Mouse (Mus musculus): ENCODE results near the gene Lpar2. TPM values are rescaled to one million over a fixed set of nuclear protein-coding genes. Genes with fewer than 3 reads are reported as not detected.
A peak's percentile ranks its signal among the peaks of the same experiment; 100 is the strongest.

Gene Lpar2
- polyA plus RNA-seq, 1 experiment from 2014 or later: 0.68 TPM

DNA sequence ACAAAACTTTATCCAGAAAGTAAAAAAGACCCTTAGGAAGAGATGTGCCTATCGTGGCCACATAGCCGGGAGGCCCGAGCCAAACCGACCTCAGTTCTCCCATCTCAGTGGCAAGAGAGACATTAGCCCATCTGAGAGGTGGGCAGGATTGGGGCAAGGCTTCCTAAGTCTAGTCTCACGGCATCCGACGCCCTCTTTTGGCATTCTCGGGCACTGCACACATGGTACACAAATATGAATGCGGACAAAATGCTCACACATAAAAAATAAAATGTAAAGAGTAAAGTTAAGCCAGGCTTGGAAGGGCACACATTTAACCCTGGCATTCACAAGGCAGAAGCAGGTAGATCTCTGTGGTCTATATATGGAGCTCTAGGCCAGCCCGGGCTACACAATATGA, 31.6 kb downstream of the Lpar2 start:
- H3K27ac ChIP-seq (replicated peaks): no peak overlapping the region
- 0 out of 2 replicates have a peak, but pooled peaks cover 3% of the 10 kb centered on the region for H3K9me3 ChIP-seq (replicated peaks)
- 91% methylated on average over 10 of the region's 10 CpGs for WGBS
- H3K4me1 ChIP-seq: no peaks in the 10 kb centered on the region
- peaks cover 49% of the 10 kb centered on the region for H3K36me3 ChIP-seq
- no peak for DNase-seq (ENCODE audit: low spot score)
- H3K27me3 ChIP-seq (ENCODE audit: low read depth, poor library complexity, severe bottlenecking): no peaks in the 10 kb centered on the region
- H3K4me3 ChIP-seq: no peak overlapping the region

DNA sequence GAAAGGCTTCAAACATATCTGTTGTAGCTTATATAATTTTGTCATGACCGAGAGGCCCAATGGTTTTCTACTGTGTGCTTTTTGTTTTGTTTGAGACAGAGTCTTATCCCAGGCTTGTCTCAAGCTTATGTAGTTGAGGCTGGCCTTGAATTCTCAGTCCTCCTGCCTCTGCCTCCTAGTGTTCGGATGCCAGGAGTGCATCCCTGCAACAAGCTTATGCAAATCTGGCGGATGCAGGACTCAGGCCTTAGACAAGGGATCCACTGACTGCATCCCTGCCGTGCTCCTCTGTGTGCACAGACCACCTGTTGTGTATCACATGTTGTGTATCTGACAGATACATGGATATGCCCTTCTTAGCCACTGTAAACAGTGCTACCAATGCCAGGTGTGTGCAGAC, 38.6 kb downstream of the Lpar2 start:
- Histone ChIP-seq H3K36me3 (peaks cover 63% of the 10 kb centered on the region), H3K9me3 (replicated peaks) (no peaks in the 10 kb centered on the region), H3K27ac (replicated peaks) (no peak overlapping the region), H3K4me3 (no peak overlapping the region), H3K27me3 (ENCODE audit: low read depth, poor library complexity, severe bottlenecking) (no peaks in the 10 kb centered on the region), H3K4me1 (no peaks in the 10 kb centered on the region)
- 56% methylated on average over 4 of the region's 4 CpGs for WGBS
- DNase-seq (ENCODE audit: low spot score): no peak

DNA sequence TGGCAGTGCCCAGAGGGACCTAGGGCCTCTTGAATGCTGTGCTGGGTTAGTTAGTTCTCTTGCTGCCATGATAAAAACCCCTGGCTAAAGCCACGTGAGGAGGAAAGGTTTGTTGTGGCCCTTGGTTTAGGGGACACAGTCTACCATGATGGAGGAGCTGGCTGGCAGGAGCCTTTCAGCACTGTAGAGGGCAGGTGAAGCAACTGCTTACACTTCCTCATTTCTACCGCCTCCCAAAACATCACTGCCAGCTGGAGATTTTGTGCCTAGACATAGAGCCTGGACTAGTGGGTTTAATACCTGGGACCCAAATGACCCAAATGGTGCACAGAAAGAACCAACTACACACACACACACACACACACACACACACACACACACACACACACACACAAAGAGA, 39.0 kb downstream of the Lpar2 start:
- H3K27ac ChIP-seq (replicated peaks): no peak overlapping the region
- H3K4me3 ChIP-seq: no peak overlapping the region
- H3K36me3 ChIP-seq: peaks cover 68% of the 10 kb centered on the region
- no peaks in the 10 kb centered on the region for H3K4me1 ChIP-seq
- no peaks in the 10 kb centered on the region for H3K9me3 ChIP-seq (replicated peaks)
- no peak for DNase-seq (ENCODE audit: low spot score)
- H3K27me3 ChIP-seq (ENCODE audit: low read depth, poor library complexity, severe bottlenecking): no peaks in the 10 kb centered on the region
- WGBS: 74% methylated on average over 2 of the region's 2 CpGs

DNA sequence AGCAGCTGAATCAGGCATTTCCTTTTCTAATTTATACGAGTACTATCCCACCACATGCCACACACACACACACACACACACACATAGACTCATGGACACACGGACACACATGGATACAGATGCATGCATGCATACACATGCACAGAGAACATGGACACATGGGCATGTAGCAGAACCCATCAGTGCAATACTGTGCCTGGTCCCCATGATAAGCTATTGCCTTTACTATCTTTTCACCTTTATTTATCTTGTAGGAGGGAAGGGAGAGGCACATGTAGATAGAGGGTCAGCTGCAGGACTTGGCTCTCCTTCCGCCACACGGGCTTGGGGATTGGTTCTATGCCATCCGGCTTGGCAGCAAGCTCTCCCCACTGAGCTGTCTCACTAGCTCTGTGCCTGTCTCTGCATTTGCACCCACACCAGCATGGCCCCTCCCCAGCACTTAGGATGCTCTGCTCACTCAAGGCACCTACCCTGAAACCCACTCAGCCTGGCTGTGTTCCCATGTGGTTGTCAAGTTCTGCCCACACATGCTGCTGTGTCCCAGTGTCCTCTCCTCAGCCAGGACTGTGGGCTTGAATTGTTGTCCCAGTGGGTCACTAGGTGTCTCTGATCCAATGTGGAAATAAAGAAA, 41.3 kb downstream of the Lpar2 start:
- H3K4me1 ChIP-seq: no peaks in the 10 kb centered on the region
- H3K27ac ChIP-seq (replicated peaks): no peak overlapping the region
- H3K36me3 ChIP-seq: peaks cover 73% of the 10 kb centered on the region
- no peak overlapping the region for H3K4me3 ChIP-seq
- no peak for DNase-seq (ENCODE audit: low spot score)
- 89% methylated on average over 5 of the region's 5 CpGs for WGBS
- H3K27me3 ChIP-seq (ENCODE audit: low read depth, poor library complexity, severe bottlenecking): no peaks in the 10 kb centered on the region
- H3K9me3 ChIP-seq (replicated peaks): no peaks in the 10 kb centered on the region

DNA sequence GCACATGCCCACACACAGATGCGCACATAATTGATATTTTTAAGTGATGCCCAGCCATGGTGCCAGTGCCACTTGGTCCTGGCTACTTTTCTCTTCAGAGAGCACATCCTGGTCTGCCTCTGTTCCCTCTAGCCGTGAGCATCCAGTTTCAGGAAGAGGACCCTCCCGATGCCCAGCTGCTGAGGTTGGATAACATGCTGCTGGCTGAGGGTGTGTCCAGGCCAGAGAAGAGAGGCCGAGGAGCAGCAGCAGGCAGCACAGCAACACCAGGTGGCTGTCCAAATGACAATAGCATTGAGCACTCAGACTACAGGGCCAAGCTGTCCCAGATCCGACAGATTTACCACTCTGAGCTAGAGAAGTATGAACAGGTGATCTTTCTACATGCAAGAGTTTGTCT, 42.0 kb downstream of the Lpar2 start:
- Histone ChIP-seq H3K9me3 (replicated peaks) (no peaks in the 10 kb centered on the region), H3K27ac (replicated peaks) (no peak overlapping the region), H3K27me3 (ENCODE audit: low read depth, poor library complexity, severe bottlenecking) (no peaks in the 10 kb centered on the region), H3K36me3 (peaks cover 66% of the 10 kb centered on the region), H3K4me1 (no peaks in the 10 kb centered on the region), H3K4me3 (no peak overlapping the region)
- WGBS: 88% methylated on average over 5 of the region's 5 CpGs
- DNase-seq (ENCODE audit: low spot score): no peak

DNA sequence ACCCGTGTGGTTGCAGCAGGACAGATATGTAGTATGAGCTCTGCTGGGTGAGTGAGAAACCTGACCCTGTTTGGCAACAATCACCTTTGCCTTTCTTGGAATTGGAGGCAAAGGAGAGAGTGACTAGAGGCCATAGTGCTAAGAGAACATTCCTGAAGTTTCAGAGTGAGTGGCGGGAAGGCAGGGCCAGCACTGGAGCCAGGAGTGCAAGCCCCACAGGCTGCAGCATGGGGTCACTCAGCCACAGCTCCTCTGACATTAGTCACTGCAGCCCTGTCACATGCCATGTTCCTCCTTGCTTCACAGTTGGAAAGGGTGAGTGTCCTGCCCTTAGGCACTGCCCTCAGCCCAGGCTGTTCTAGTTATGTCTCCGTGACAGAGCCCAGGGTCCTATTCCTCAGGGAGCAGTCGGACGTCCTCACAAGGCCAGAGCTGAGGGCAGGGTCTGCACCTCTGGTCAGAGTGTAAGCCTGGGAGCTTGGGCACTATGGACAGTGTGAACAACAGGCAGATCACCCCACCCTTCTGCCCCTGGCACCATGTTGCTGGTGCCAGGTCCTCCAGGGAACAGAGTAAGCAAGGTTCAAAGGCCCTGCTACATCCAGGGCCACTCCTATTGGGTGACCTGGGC, 45.6 kb downstream of the Lpar2 start:
- no peak overlapping the region for H3K27ac ChIP-seq (replicated peaks)
- no peaks in the 10 kb centered on the region for H3K4me1 ChIP-seq
- DNase-seq (ENCODE audit: low spot score): no peak
- no peaks in the 10 kb centered on the region for H3K27me3 ChIP-seq (ENCODE audit: low read depth, poor library complexity, severe bottlenecking)
- H3K9me3 ChIP-seq (replicated peaks): no peaks in the 10 kb centered on the region
- H3K36me3 ChIP-seq: peaks cover 67% of the 10 kb centered on the region
- 76% methylated on average over 5 of the region's 5 CpGs for WGBS
- H3K4me3 ChIP-seq: no peak overlapping the region

DNA sequence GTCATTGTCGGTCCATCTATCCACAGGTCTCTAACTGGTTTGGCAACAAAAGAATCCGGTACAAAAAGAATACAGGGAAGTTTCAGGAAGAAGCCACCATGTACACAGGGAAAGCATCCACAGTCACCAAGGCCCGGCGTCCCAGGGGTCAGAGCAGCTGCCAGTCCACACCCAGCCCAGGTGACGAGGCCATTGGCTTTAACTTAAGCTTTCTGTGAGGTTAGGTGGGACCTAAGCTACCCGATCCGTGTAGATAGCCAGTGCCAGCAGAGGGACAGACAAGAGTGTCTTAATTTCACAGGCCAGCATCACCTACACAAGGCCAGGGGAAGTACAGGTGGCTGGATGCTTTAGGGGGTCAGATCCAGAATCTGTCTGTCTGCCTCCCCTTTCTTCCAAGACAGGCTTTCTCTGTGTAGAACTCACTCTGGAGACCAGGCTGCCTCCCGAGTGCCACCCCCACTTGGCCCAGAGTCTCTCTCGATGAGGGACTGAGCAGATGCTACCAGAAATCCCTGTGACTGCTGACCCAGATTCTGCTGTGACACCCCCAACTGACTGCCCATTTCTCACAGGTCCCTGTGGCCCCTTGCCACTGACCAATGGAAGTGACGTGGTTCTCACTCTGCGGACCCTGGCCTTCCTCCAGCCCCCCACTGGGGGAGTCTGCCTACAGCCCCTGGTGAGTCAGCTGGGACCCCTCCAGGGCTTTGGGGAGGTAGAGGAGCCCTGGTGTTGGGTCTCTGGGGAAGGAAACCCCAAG, 48.0 kb downstream of the Lpar2 start:
- no peak overlapping the region for H3K4me3 ChIP-seq

DNA sequence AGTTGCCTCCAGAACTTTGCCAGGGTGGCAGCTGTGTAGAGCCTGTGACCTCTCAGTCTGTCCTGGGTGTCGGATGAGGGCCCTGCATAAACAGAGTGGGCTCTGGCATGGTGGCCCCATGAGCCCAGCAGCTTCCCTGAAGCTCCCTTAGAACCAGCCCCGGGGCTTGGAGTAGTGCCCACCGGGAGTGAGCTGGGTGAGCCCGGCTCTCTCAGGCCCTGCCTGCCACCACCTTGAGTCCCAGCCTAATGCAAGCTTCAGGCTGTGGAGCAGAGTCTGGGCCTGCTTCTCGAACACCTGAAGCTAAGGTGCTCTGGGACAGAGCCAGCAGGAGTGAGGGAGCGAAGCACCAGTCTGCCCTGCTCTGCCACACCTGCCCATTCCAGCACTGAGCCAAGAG, 48.7 kb downstream of the Lpar2 start:
- Histone ChIP-seq H3K4me1 (peaks cover 3% of the 10 kb centered on the region; the same call in 1 of the 2 replicates), H3K9me3 (replicated peaks) (no peaks in the 10 kb centered on the region), H3K4me3 (no peak overlapping the region), H3K27me3 (ENCODE audit: low read depth, poor library complexity, severe bottlenecking) (peaks cover 14% of the 10 kb centered on the region; the same call in 1 of the 2 replicates), H3K36me3 (peaks cover 46% of the 10 kb centered on the region), H3K27ac (replicated peaks) (no peak overlapping the region)
- no peak for DNase-seq (ENCODE audit: low spot score)
- 81% methylated on average over 6 of the region's 6 CpGs for WGBS

More for the DNA sequence above, 48.0 kb downstream of the Lpar2 start:
- H3K4me1 ChIP-seq: peaks cover 3% of the 10 kb centered on the region; the same call in 1 of the 2 replicates
- no peak for DNase-seq (ENCODE audit: low spot score)
- no peaks in the 10 kb centered on the region for H3K9me3 ChIP-seq (replicated peaks)
- peaks cover 53% of the 10 kb centered on the region for H3K36me3 ChIP-seq
- 0 out of 2 replicates have a peak, but pooled peaks cover 7% of the 10 kb centered on the region for H3K27me3 ChIP-seq (ENCODE audit: low read depth, poor library complexity, severe bottlenecking)
- no peak overlapping the region for H3K27ac ChIP-seq (replicated peaks)
- 86% methylated on average over 11 of the region's 11 CpGs for WGBS

DNA sequence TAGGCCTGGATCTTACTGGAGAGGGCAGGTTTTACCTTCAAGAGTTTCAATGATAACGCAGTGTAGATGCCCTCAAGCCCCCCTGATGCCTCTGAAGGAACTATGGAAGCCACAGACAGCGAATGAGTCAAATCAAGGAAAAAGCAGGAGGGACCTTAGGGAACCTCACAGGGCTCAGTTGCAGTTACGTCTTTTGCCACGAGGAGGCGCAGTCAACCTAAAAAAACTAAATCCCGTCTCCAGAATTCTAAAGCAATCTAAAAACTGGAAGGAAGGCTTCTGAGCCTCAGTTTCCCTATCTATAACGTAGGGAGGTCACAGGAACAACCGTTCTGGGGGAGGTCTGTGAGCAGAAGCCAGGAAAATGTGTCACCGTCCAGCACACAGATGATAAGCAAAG, 51.9 kb downstream of the Lpar2 start:
- no peaks in the 10 kb centered on the region for H3K9me3 ChIP-seq (replicated peaks)
- WGBS: 14% methylated on average over 9 of the region's 9 CpGs
- H3K27me3 ChIP-seq (ENCODE audit: low read depth, poor library complexity, severe bottlenecking): peaks cover 47% of the 10 kb centered on the region
- H3K4me1 ChIP-seq: peaks cover 3% of the 10 kb centered on the region; the same call in 1 of the 2 replicates
- DNase-seq (ENCODE audit: low spot score): peak; percentile 67
- no peak overlapping the region for H3K27ac ChIP-seq (replicated peaks)
- H3K4me3 ChIP-seq: no peak overlapping the region
- peaks cover 33% of the 10 kb centered on the region for H3K36me3 ChIP-seq

DNA sequence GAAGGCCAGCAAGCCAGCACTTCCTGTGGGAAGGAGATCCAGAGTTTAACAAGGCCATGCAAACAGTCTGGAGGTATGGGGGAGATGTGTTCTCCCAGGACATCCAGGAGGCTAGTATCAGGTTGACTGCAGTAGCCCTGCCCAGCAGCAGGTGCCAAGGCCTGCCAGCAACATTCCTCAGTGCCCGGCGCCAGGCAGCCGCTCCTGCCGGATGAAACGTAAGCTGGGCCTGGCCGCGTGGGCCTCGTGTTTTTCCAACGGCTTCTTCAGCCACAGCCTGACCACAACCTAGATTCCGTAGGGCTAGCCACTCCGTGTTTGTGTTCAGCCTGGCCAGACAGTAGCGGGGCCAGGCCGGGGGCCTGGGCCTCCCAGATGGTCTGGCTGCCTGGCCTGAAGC, 52.4 kb downstream of the Lpar2 start:
- Histone ChIP-seq H3K27ac (replicated peaks) (no peak overlapping the region), H3K36me3 (peaks cover 33% of the 10 kb centered on the region), H3K9me3 (replicated peaks) (no peaks in the 10 kb centered on the region), H3K4me3 (no peak overlapping the region), H3K27me3 (ENCODE audit: low read depth, poor library complexity, severe bottlenecking) (peaks cover 52% of the 10 kb centered on the region), H3K4me1 (peaks cover 3% of the 10 kb centered on the region; the same call in 1 of the 2 replicates)
- no peak for DNase-seq (ENCODE audit: low spot score)
- WGBS: 84% methylated on average over 13 of the region's 13 CpGs

DNA sequence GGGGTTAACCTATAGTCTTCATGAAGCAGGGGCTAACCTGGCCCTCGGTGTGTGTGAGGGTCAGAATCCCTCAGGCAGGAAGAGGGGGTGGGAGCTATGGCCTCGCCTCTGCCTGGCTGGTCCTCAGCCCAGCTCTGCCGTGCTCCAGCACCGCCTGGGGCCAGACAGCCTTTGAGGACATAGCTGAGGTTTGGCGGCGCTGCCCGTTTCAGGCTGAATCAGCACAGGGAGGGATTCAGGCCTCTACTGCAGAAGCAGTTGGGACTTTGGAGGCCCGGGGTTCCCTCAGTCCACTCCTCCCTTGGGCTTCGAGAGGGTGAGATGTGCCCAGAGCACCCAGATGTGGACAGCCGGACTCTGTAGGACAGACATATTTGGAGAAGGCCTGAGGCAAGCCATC, 53.9 kb downstream of the Lpar2 start:
- Histone ChIP-seq H3K4me3 (no peak overlapping the region), H3K4me1 (peaks cover 10% of the 10 kb centered on the region; the same call in 1 of the 2 replicates), H3K27ac (replicated peaks) (no peak overlapping the region), H3K9me3 (replicated peaks) (no peaks in the 10 kb centered on the region), H3K27me3 (ENCODE audit: low read depth, poor library complexity, severe bottlenecking) (peaks cover 66% of the 10 kb centered on the region), H3K36me3 (peaks cover 19% of the 10 kb centered on the region)
- WGBS: 48% methylated on average over 10 of the region's 10 CpGs
- DNase-seq (ENCODE audit: low spot score): no peak

DNA sequence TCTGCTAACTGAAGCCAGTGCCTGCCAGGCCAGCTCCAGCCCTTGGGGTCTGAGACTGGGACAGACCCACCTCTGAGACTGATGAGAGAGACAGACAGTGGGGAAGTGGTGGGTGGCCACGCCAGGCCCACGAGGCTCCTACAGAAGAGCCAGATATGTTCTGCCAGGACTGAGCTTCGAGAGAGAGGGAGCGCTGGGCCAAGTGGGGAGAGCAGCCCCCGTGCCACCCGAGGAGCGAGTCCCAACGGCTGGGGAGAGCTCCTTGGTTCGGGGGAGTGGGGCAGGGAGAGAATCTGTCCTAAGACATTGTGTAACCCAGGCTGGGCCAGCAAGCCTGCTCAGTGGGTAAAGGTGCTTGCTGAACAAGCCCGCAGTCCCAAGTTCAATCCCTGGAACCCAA, 54.7 kb downstream of the Lpar2 start:
- Histone ChIP-seq H3K9me3 (replicated peaks) (no peaks in the 10 kb centered on the region), H3K4me3 (no peak overlapping the region), H3K4me1 (peaks cover 19% of the 10 kb centered on the region), H3K27me3 (ENCODE audit: low read depth, poor library complexity, severe bottlenecking) (peaks cover 75% of the 10 kb centered on the region), H3K36me3 (peaks cover 11% of the 10 kb centered on the region), H3K27ac (replicated peaks) (no peak overlapping the region)
- no peak for DNase-seq (ENCODE audit: low spot score)
- WGBS: 83% methylated on average over 10 of the region's 10 CpGs

DNA sequence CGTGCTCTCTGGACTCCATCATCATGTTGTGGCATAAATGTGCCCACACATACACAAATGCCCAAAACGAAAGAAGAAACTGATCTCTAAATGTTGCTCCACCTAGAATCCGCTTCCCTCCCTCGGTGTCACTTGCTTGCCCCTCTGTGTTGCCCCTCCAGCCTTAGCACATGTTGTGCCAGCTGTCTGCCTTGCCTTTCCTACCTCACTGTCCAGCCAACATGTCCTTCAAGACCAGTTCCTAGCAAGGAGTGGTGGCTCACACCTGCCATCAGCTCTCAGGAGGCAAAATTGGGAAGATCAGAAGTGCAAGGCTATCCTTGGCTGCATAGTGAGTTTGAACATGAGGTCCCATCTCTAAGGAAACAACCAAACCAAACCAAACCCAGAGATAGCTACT, 55.2 kb downstream of the Lpar2 start:
- no peak for DNase-seq (ENCODE audit: low spot score)
- H3K36me3 ChIP-seq: peaks cover 6% of the 10 kb centered on the region
- WGBS: 90% methylated on average over 4 of the region's 4 CpGs
- H3K4me3 ChIP-seq: no peak overlapping the region
- peaks cover 23% of the 10 kb centered on the region for H3K4me1 ChIP-seq
- no peaks in the 10 kb centered on the region for H3K9me3 ChIP-seq (replicated peaks)
- H3K27ac ChIP-seq (replicated peaks): no peak overlapping the region
- peaks cover 79% of the 10 kb centered on the region for H3K27me3 ChIP-seq (ENCODE audit: low read depth, poor library complexity, severe bottlenecking)

Data from midbrain, embryonic 10.5 days (tissue).